Mouse (Mus musculus): Measurements from ENCODE around the gene Hnrnph3.

DNA sequence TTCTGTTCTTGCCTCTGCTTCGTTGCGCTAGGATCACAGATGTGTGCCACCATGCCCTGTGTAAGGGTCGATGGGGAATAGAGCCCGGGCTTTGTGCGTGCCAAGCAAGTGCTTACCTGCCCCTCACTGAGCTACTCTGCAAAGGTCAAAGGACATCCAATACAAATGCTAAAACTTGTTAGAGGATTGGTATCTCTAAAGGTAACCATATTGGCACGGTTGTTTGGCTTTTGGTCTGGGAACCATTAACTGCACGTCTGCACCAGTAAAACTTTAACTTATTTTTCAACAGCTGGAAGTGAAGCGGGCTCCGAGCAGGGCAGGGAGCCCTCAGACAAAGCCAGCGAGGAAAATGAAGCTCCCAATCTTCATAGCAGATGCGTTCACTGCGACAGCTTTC lies 37.2 kb upstream of the Hnrnph3 start:
- TF ChIP-seq CTCF (IDR thresholded peaks at IDR 0.05; ENCODE audit: low read depth) (no peak), EP300 (IDR thresholded peaks at IDR 0.05; ENCODE audit: low read depth) (no peak)
